Mouse (Mus musculus) heart, postnatal 0 days (tissue): ENCODE results near the gene Sepsecs.

Source experiments
- CTCF ChIP-seq: IDR thresholded peaks from 2 replicates; pipeline ENCODE4 v1.5.1; 2016; ENCODE audit warnings: antibody characterized with exemption, control low read depth, low read depth
- EP300 ChIP-seq: IDR thresholded peaks from 2 replicates; pipeline ENCODE4 v1.6.1; 2016; ENCODE audit warnings: antibody characterized with exemption, low read depth

GRCm38 (mm10) chr5:52655992-52656391 is 13.5 kb downstream of the Sepsecs start:
- TF ChIP-seq CTCF, result peak; percentile 53
- no peak for TF ChIP-seq EP300
